Mouse (Mus musculus) T-cell, adult 66 days (primary cell): Measurements from ENCODE around the gene Olfr916. TPM values are rescaled to one million over a fixed set of nuclear protein-coding genes. Genes with fewer than 3 reads are reported as not detected.

Experiments used
- total RNA-seq, 2 experiments: library from RNA; stranded (reverse); gene quantifications; 3 replicates in 1 of 2; 4 replicates in 1 of 2; pipeline ENCODE4 v1.2.4; 2023

Olfr916 gene
- not detected for total RNA-seq

DNA sequence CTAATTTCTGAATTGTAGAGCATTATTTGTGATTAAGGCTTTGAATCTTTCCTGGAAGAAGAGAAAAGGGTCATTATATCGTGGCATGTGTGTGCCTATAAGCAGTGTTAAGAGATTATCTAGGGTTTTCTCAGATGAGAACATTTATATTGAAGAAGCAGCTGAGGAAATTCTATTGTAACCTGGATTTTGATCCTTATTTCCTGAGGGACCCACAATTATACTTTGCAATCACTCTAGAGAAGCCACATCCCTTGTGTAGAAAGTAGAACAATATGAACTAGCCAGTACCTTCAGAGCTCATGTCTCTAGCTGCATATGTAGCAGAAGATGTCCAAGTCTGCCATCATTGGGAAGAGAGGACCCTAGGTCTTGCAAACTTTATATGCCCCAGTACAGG lies at the start of gene Olfr916:
Gene Olfr916 (minus strand): TSS at position 101 of the 400 bp plus-strand sequence.

DNA sequence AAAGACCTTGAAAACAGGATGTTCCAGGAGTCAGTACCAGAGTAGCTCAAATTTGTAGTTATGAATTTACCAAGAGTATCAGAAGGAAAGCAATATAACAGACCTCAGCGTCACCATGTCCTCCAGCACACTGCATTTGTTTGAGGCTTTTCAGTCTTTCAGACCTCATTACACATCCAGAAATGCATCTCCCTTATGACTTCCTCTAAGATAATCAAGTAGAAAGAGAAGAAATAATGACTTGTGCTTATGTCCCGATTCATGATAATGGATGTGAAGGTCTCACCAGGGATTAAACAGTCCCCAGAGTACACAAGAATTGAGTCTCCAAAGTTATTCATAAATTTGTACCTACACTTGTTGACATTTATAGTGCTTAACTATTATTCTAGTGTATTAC lies 14.8 kb upstream of the Olfr916 start, which contains the start of gene Olfr918:
Gene Olfr918 (minus strand): TSS at position 101 of the 400 bp plus-strand sequence.

DNA sequence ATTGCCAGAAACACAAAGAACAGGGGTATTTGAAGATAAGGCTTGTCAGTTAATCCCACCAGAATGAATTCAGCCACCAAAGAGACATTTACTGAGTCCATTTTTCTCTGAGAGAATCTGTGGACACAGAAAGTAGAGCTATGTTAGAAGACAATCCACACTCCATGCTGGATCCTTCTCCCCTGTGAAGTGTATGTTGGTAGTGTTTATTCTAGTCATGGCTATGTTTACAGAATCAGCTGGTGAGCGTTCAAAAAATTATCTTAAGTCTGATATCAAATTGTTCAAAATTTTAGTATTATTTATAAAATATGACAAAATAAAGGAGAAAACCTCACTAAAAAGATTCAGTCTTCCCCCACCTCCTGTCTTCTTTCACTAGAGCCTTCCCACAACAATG lies 6.1 kb upstream of the Olfr916 start, which contains the start of gene Olfr917:
Gene Olfr917 (minus strand): TSS at position 101 of the 400 bp plus-strand sequence.

Other genes with a start within 250 kb of the Olfr916 start
- gene Olfr901, start 230.4 kb downstream of the Olfr916 start, total RNA-seq = not detected
- gene Olfr902, start 212.2 kb downstream of the Olfr916 start, total RNA-seq = not detected
- not detected for gene Olfr904, start 196.7 kb downstream of the Olfr916 start, total RNA-seq
- gene Olfr905, start 188.8 kb downstream of the Olfr916 start, total RNA-seq = not detected
- not detected for gene Olfr906, start 172.8 kb downstream of the Olfr916 start, total RNA-seq
- not detected for gene Olfr907, start 164.1 kb downstream of the Olfr916 start, total RNA-seq
- gene Olfr911-ps1, start 138.3 kb downstream of the Olfr916 start, total RNA-seq = not detected
- gene Olfr910, start 122.0 kb downstream of the Olfr916 start, total RNA-seq = not detected
- not detected for gene Olfr912, start 79.7 kb downstream of the Olfr916 start, total RNA-seq
- not detected for gene Olfr913, start 67.1 kb downstream of the Olfr916 start, total RNA-seq
- gene Olfr914, start 54.8 kb downstream of the Olfr916 start, total RNA-seq = not detected
- gene Olfr917, start 6.0 kb upstream of the Olfr916 start, total RNA-seq = not detected
- gene Olfr918, start 14.7 kb upstream of the Olfr916 start, total RNA-seq = not detected
- not detected for gene Olfr919, start 43.8 kb upstream of the Olfr916 start, total RNA-seq
- 10 to 100 TPM in 1 of 2 experiments, 1 to 10 TPM in 1; 8.4 to 11.4 TPM for gene Vwa5a, start 58.4 kb upstream of the Olfr916 start, total RNA-seq
- gene Olfr920, start 92.4 kb upstream of the Olfr916 start, total RNA-seq = under 1 TPM; 0.09 to 0.15 TPM
- gene Olfr921, start 113.2 kb upstream of the Olfr916 start, total RNA-seq = not detected
- not detected for gene Olfr922, start 154.7 kb upstream of the Olfr916 start, total RNA-seq
- not detected for gene Olfr923, start 166.7 kb upstream of the Olfr916 start, total RNA-seq
- gene Olfr924, start 184.6 kb upstream of the Olfr916 start, total RNA-seq = not detected
- not detected for gene Olfr26, start 195.2 kb upstream of the Olfr916 start, total RNA-seq
- gene Olfr926, start 217.3 kb upstream of the Olfr916 start, total RNA-seq = not detected